Mouse (Mus musculus) urinary bladder, postnatal 4 days (tissue): Measurements from ENCODE around the gene Kif1b.
A peak's percentile ranks its signal among the peaks of the same experiment; 100 is the strongest.
"Not testable (repeated sequence)": the region's sequence is repeated elsewhere in the genome, so short reads cannot be mapped to it uniquely, and the experiment has no call there.

Experiments used
- DNase-seq, 2 experiments: peaks; one replicate each; pipeline ENCODE4 v3.0.0; 2021 to 2022; ENCODE audit warnings: low spot score in 2 of 2

Gene Kif1b

GRCm38 (mm10) chr4:149220481-149220880, 87.0 kb downstream of the Kif1b start:
- DNase-seq = no peak

DNA sequence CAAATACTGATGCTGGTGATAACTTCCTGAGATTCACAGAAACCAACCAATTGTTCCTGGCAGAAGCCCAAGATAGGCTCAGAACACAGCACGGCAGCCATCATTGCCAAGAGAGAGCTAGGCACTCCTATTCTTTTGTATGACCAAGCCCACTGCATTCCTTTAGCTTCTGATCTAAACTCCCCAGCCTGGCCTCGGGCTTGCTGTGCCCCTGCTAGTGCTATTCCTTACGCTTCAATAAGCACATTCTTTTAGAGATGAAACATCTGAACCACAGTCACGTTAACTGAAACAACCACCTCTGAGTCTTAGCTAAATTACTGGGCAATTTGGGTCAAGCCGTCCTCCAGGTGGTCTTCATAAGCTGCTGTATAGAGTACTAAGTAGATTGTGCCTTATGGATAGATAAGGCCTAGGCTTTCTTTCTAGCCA, 87.4 kb downstream of the Kif1b start:
- DNase-seq = no peak

- no peak for DNase-seq
Observed at GRCm38 (mm10) chr4:149219401-149220041, 88.0 kb downstream of the Kif1b start.

- no peak for DNase-seq
Observed at GRCm38 (mm10) chr4:149218476-149218875, 89.0 kb downstream of the Kif1b start.

DNA sequence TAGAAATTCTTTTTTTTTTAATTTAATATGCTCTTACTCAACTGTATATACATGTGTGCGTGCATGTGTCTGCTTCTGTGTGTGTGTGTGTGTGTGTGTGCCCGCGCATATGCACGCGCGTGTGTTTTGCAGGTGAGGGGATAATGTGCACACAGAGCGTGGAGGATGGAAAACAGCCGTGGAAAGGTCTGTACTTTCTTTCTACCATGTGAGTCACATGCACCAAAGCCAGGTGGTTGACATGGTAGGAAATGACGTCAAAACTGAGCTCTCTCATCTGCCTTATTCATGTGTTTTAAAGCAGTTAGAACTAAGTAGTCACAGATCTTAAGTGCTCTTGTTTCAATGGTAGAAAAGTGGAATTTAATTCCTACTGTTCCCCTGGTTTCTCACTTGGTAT, 91.5 kb downstream of the Kif1b start:
- no peak for DNase-seq

DNA sequence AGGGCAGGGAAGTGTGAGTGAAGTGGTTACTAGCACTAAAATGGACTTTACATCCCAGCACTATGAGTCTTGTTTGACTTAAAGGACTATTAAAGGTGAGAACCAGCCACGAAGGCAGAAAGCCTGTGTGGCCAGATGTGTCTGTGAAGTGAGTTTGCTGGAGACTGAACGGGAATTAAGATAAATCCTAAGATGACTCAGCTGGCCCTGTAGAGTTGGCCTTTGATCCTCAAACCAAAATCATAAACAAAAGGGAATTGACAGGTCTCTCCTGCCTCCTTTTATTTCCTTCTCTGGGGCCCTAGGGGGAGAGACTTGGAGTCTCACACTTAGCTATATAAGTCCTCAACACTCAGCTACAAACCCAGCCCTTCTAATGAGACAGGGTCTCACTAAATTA, 92.1 kb downstream of the Kif1b start:
- DNase-seq = no peak

GRCm38 (mm10) chr4:149214468-149214867, 93.0 kb downstream of the Kif1b start:
- not testable (repeated sequence) for DNase-seq

DNA sequence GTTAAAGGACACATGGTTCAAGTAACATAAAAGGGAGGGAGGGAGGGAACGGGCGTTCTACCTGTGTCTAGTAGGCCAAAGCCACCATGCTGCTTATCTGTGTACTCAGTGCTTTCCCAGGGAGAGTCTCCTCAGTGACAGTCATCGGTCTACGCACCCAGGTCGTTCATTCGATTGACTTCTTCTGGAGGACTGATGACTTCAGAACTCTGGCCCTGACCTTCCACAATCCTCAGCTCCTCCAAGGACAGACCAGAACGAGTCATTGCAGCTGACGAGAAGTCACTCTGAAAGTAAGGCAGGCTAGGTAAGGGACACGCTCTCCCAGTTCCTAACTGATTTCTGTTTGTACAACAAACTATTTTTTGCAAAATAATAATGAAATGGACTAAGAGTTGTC, 94.0 kb downstream of the Kif1b start:
- DNase-seq = no peak

GRCm38 (mm10) chr4:149211441-149211840, 96.1 kb downstream of the Kif1b start:
- not testable (repeated sequence) for DNase-seq

GRCm38 (mm10) chr4:149202467-149202866, 105.0 kb downstream of the Kif1b start:
- no peak for DNase-seq

DNA sequence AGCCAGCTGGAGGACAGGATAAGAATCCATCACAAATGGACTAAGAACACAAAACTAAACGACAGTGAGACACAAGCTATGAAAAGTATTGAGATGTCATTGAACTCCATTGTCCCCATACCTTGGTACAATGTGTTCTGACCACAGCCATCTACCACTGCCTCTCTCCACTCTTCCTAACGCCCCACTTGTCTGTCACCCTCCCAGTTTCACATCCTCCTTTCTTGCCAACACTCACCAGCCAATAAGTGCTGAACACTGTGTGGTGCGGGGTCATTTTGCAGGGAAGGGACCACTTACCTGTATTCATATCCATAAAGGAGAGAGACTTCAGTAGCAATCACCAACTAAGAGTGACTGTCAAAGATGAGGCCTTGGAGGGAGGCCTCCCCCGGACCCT, 106.4 kb downstream of the Kif1b start:
- DNase-seq = no peak

- DNase-seq = no peak
Observed at GRCm38 (mm10) chr4:149197180-149197579, 110.3 kb downstream of the Kif1b start.

GRCm38 (mm10) chr4:149191103-149191502, 116.4 kb downstream of the Kif1b start:
- no peak for DNase-seq

GRCm38 (mm10) chr4:149188563-149188962, 118.9 kb downstream of the Kif1b start:
- DNase-seq = no peak

- DNase-seq = no peak
Observed at GRCm38 (mm10) chr4:149182755-149183154, 124.7 kb downstream of the Kif1b start.

DNA sequence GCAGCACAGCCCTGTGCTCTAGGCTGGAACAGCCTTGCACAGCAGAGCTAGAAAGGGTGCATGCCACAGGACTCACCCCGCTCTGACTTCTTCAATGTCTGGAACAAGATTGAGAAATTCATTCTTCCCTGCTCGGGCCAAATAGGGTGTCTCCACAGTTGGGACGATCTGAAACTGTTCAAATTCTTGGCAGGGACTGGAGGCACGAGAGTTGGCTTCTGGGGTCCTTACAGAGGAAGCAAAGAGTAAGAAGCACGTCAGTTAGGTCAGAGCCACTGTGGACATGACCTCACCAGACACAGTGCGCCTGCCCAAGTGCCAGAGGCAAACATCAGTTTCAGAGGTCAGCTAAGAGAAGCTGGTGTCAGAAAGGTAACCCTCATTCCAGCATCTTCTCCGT, 125.3 kb downstream of the Kif1b start:
- no peak for DNase-seq

DNA sequence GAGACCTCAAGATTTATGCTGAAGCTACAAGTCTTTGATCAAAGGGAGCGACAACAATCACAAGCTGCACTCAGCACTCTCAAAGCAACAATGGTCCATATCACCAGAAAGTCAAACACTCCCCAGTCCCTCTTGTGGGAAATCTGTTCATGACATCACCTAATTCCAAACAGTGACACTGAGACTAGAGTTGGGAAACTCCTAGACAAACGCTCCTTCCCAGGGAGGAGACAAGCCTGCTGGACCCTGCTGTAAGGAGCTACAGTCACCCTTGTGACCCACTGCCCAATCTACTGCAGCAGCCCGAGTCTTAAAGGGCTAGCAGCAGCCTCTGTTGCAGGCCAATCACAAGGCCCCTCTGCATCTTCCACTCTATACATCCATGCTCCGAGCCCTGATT, 127.9 kb downstream of the Kif1b start:
- DNase-seq = no peak

GRCm38 (mm10) chr4:149179160-149179559, 128.3 kb downstream of the Kif1b start:
- DNase-seq = no peak

- DNase-seq = no peak
Observed at GRCm38 (mm10) chr4:149178328-149178727, 129.2 kb downstream of the Kif1b start.

- no peak for DNase-seq
Observed at GRCm38 (mm10) chr4:149177046-149177445, 130.4 kb downstream of the Kif1b start.

GRCm38 (mm10) chr4:149176645-149177044, 130.8 kb downstream of the Kif1b start:
- DNase-seq = no peak

DNA sequence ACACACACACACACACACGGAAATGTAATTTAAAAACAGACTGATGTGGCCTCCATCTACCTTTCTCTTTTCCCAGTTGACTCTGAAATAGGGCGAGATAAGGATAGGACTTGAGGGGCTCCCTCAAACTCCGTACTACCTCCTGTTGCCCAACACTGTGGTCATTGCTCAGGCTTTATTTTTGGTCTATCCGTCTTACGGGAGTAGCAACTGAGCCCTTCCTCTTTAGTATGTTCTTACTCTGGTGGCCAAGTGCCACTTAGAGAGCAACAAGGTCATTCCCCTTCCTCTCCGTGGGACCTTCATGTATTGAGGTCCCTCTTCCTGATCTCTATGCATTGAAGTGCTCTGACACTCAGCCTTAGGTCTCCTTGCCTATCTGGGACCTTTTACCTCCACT, 133.8 kb downstream of the Kif1b start:
- no peak for DNase-seq

DNA sequence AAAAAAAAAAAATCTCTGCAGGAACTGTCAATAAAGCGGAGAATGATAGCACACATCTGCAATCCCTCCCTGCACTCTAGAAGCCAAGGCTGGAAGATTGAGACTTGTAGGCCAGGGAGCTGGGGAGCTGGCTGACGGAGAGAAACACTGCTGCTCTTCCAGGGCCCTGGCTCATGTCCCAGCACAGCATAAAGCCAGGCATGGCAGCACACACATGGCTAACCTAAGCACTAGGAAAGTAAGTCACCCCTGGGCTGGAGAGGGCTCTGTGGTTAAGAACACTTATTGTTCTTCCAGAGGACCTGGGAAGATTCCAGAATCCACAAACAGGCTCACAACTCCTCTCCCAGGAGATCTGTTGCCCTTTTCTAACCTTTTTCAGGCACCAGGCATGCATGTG, 134.8 kb downstream of the Kif1b start:
- DNase-seq = peak in 1 of 2 experiments; percentile 42

GRCm38 (mm10) chr4:149172083-149172482, 135.4 kb downstream of the Kif1b start:
- no peak for DNase-seq
